Mouse (Mus musculus) adrenal gland, postnatal 4 days (tissue): ENCODE results near the gene Dhx40. TPM values are rescaled to one million over a fixed set of nuclear protein-coding genes. Genes with fewer than 3 reads are reported as not detected.
"Not testable (repeated sequence)": the region's sequence is repeated elsewhere in the genome, so short reads cannot be mapped to it uniquely, and the experiment has no call there.

Source experiments
- DNase-seq, 2 experiments: peaks; one replicate each; pipeline ENCODE4 v3.0.0; 2021 to 2022; ENCODE audit warnings: low spot score in 2 of 2, mixed read lengths in 2 of 2
- total RNA-seq, 2 experiments: library from RNA; stranded (reverse); gene quantifications; 2 replicates each; pipeline ENCODE4 v1.2.3; 2021

Dhx40 gene
- total RNA-seq, 2 experiments from 2014 or later: 40.1 to 41.1 TPM

DNA sequence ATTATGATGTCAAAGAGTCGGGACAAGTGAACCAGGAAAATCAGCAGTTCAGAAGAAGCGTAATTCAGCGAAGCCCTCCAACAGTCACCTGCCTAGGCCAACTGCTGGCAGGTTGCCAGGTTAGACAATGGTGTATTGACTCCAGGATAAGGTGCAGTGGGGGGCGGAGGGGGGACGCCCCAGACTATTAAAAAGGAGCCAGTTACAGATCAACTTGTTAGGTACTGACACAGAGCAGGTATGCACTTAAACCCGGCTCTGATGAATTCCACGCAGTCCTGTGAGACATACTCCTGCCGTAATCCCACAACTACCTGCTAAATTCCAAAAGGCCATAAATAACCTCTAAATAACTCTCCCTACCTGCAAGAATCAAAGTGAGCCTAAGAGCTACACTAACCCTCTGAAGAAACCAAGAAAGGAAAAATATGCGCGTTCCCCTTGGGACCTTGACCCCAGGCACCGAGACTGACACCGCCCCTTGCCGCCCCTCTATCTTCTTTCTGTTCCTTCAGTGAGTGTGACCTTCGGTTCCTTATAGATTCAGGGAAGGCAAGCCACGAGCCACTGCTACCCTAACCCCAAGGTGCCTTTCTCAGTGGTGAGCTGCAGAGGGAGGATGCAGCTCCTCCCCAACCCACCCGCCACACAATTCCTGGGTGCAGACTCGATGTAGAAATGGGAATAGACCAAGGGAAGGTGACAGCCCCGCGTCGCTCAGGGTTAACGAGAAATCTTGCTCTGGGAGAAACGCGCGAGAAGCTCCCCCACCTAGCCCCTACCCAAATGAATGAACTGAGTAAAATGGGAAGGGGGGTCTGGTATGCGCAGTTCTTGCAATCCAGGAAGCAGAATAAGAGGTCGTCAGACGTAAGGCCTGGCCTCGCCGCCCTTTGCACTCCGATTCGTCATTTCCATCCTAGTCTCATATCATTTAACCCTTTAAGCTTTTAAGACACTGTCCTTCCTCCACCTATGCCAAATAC lies 51.1 kb downstream of the Dhx40 start:
- peak in 1 of 2 experiments; percentile 28 for DNase-seq

DNA sequence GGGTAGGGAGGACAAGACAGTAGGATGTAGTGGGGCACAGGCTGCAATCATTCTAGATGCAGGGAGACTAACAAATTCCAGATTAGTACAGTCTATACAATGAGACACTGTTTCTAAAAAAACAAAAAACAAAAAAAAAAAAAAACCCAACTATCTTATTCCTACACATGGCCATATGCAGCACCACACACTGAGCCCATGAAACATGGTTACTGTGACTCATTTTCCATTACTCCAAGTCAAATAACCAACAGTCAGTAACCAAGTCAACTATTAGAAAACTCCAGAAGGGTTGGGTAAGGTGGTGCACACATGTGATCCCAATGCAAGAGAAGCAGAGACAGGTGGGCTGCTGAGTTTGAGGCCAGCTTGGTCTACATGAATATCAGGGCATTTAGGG lies 55.1 kb downstream of the Dhx40 start:
- DNase-seq: no peak

DNA sequence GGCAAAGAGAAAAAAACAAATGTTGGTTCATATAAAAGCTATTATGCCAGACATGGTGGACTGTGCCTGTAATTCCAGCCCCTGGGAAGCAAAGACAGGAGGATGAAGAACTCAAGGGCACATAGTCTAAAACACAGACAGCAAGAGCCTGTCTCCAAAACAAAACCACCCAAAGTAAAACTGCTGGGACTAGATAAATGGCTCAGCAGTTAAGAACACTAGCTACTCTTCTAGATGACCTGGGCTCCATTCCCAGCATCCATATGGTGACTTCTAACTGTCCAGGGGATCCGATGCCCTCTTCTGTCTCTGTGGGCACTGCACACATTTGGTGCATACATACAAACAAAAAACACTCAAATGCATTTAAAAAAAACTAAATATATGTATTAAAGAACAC lies 56.5 kb downstream of the Dhx40 start:
- DNase-seq: no peak

DNA sequence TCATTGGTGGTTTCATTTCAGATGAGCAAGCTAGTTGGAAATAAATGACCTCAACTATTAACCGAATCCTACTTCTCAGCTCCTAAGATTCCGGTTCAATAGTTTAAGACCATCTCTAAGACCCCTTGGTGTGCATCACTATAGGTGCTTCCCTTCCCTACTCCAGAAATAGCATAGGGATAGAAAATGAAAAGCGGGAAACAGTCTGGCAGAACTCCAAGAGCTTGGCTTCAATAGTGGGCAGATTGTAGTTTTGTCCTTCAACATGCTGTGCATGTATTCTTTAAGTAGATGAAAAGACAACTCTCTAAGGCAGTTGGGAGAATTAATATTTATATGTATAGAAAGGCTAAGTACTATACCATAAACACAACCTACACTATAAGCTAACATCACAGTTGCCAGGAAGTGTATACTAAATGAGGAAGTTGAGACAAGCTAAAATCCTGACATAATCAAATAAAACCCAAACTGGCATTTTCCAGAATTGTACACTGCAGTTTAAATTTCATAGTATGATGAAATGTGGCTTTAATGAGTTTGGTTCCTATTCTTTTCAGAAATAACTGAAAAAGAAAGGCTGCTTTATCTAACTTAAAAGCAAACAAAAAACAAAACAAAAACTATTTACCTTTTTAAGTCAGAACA lies 57.6 kb downstream of the Dhx40 start:
- no peak for DNase-seq

DNA sequence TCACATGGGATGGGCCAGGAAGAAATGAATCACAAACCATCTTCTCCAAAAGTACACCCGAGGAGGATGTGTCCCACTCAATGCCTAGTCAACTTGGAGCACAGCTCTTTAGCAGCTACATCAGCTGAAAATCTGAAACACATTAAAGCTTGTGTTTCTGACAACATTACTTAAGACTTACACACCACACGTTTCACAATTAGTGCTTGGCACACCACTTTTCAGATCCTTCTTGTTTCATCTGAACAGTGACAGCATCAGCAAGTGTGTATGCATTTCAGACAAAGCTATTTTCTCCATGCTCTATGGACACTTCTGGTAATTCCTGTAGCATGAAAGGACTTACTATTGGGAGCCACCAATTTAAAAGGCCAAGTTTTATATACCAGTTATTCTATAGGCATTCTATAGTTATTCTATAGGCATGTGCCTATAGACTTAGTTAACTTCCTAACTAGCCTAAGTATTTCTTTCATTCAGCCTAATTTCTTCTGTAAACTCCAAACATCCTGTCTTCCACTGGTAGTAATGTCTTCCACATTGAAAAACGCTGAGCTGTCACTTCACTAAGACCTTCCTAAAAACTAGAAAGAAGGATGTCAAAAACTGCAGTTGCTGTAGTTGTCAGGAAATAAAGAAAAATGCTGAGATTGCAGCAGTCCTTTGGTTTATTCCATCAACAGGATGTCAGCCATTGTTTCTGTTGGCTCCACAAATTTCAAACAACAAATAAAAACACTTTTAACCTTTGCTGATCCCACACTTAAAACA lies 61.7 kb downstream of the Dhx40 start:
- no peak for DNase-seq

DNA sequence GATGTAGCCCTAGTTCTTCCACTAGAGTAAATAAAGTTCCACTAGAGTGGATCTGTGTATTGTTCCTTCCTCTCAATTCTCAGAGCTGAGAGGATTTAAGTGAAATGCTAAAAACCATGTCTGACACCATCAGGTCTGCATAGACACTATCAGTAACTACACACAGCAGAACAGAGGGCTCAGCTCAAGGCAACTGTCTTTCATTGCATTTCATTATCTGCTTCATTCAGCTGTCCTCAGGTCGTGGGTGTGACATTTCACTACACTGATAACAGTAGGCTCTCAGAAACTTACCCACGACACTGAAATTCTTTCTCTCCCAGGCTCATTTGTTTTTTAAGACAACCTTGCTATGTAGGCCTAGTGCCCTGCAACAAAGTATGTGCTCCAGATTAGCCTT lies 64.9 kb downstream of the Dhx40 start:
- no peak for DNase-seq

DNA sequence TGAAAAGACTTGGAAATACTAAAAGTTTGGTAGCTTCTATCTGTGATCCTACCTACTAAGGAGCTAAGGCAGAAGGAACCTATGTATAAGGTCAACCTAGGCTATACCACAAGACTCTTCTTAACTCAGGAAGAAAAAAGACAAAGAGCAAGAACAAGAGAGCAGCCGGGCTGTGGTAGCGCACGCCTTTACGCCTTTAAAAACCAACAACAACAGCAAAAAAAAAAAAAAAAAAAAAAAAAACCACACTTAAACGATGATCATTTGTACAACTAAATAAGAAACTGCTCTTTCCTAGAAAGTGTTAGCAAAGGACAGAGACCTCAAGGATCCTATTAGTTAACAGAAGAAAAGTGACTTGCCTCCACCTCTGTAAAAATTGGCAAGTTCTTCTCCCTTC lies 66.0 kb downstream of the Dhx40 start:
- no peak for DNase-seq

DNA sequence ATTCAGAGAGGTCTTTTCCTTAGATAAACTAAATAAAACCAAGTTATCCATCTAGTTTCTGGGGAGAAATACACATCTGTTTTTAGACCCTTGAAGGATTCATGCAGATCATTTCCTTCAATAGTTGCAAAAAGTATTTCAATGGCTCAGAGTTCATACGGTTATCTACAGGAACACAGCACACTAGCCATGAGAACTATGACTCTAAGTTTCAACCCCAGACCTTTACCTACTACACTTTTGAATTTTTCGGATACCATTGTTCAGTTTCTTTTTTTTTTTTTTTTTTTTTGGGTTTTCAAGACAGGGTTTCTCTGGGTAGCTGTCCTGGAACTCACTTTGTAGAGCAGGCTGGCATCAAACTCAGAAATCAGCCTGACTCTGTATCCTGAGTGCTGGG lies 68.1 kb downstream of the Dhx40 start:
- DNase-seq: no peak

DNA sequence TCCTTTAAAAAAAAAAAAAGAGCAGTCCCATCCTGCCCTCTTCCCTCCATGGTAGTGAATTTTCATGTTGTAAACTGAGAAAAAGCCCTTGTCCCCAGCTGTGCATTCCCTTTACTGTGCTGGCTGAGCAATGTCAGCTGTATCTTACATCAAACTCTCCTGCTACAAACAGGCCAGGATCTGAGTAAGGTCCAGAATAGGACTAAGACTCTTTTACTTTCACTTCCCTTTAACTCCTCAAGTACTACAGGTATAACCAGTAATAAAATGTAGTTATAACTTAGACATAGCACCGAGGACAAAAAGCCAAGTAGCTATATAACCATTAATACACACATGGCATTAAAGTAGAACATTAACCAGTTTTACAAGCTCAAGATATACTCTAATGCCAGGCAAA lies 68.6 kb downstream of the Dhx40 start:
- DNase-seq: no peak

DNA sequence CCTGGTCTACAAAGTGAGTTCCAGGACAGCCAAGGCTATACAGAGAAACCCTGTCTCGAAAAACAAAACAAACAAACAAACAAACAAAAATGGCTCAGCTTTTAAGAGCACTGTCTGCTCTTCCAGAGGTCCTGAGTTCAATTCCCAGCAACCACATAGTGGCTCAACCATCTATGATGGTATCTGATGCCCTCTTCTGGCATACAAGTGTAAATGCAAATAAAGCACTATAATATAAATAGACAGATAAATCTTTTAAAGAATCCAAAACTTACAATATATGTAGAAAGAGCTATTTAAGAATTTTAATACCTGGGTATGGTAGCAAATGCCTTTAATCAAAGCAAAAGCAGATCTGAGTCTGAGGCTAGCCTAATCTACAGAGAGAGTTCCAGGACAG lies 69.2 kb downstream of the Dhx40 start:
- DNase-seq: not testable (repeated sequence)

DNA sequence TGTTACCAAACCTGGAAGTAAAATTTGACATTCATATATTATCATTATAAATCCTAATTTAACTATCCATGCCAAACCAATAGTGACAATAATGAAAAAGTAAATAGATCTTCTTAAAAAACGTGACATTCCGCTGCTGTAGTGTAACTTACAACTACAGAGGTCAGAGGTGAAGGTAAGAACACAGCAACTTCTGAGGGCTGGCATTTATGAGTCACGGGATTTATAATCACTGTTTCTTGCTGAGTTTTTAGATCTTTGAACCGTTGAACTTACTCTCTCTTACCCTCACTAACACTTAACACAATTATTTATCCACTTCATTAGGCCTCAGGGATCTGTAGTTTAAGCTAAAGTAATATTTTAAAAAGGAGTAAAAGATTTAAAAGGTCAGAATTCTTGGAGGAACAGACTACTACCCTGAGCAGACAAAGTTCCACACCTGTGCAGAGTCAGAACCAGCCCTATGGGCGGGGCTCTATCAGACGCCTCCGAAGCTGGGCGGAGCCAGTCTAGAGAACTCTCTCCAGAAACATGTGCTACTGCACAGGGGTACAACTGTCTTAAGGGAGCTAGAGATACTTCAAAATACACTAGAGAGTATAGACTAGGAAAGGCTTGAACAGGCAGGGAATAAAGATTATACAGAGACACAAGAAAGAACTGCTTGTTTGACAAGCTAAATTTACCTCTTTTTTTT lies 70.1 kb downstream of the Dhx40 start:
- no peak for DNase-seq

DNA sequence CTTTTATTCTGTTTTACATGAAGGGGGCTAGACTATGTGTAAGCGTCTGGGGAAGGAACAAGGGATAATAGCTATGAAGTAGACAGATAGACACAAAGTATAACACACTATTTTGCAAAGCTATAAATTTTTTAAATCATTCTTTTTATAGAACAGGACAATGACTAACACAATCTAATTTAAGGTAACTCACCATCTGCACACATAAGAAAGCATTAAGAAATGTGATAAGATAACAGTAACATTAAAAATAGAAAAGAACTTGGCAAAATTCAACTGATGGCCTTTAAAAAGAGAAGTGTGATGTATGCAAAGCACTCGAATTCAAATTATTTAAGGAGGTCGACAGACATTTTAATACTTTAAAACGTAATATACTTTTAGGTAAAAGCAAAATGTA lies 72.6 kb downstream of the Dhx40 start:
- DNase-seq: no peak

DNA sequence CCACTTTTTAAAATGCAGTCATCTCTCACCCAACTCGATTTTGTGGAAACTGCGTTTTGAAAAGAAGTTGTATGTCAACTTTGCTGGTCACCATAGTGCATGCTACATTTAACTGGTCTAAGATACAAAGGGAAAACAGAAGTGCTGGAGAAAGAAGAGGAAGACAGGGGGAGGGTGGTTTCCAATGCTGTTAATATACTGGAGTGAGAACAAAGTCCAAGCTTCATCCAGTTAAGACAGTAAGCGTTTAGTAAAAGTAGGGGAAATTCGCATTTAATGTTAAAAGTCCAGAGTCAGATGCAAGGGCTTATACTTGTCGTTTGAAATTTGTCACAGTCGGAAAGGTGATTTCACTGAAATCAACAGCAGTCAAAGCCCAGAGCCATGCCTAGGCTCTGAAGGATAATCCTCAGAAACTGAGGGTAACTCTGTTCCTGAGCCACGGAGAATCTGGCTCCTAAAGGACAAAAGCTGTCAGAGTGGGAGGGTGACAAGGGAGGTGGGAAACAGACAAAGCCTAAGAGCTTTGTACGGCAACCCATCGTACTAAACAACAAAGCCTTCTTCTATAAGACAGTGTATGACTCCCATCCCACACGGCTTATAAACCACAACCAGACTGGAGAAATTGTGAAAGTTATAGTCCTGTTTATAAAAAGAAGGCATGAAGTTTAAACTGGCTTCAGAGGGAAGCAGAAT lies 73.2 kb downstream of the Dhx40 start:
- DNase-seq: no peak

DNA sequence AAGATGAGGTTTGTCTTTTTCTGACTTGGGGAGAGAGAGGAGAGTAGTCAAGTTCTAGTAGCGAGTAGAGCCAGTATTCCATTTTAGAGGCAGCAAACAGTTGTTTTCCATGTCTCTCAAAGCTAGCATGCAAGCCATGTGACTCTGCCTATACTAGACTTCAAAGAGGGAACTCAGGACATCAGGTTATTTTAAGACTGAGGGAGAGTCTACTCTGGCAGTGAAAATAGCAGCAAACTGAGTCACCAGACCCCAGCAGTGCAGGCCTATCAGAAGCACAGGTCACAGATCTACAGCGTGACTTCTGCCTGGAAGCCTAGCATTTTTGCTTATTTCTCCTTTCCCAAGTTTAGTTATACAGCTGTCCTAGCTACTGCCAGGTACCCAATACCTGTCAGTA lies 76.1 kb downstream of the Dhx40 start:
- DNase-seq: no peak

DNA sequence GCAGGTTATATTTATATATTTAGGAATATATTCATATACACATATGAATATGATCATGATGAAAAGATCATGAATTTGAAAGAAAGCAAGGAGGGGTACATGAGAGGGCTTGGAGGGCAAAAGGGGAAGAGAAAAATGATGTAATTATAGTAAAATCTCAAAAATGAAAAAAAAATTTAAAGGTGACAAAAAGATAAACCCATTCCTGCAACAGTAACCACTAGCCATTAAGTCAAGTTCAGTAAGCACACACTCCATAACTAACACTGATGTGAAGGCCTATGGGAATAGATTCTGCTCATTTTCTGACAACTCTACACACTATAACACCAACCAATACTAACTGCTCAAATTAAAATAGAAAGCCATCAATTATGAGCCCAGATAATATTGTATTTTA lies 81.9 kb downstream of the Dhx40 start:
- DNase-seq: no peak

DNA sequence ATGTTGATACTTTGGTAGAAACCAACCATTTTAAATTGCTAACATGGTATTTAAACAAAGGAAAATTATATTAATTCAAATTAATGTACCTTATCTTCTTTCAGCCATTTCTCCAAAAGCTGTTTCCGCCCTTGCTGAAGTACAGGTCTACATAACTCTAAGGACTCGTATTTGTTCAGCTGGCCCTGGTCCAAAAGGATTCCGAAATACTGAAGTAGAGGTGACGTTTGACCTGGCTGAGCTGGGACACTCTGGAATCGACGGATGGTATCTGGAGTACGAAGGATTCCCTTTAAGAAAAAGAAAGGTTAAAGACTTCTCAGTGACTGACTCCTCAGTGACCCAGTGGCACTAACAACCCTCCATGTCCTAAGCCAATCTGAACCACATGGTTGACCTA lies 82.6 kb downstream of the Dhx40 start:
- DNase-seq: no peak

DNA sequence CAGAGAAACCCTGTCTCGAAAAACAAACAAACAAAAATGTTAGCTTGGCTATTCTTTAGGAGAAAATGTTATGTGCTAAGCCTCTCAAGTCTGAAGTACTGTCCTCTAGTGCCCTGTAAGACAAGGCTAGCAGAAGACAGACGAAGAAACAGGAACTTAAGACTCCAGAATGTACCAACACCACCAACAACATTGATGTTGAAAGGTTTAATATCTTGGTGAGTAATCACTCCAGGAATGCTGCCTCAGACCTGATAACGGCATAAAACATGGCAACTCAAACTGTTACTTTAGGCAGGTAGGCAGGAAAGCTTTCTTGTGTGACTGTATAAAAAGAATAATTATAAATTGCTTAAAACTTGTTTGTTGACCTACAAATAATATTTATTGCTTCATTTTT lies 83.5 kb downstream of the Dhx40 start:
- DNase-seq: no peak

DNA sequence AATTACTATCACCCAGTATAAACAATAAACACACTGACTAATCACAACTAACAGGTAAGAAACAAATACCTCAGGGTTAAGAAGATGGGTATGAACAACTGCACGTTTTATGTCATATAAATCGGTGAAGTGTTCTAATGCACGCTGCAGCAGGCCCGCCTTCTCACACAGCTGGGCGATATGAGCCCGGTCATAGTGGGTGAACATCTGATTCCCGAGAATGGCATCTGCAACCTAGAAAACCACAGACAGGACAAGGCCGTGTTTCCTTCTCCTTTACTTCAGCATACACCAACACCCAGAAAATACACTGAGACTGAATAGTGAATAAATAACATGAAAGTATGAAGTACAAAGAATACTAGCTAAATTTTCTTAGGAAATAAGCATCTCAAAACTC lies 88.2 kb downstream of the Dhx40 start:
- no peak for DNase-seq
